8 mouse cellular contexts compared by ENCODE assay signal in genomic region chr7:4546591-4547131, GRCm38 (mm10). TPM values are rescaled to one million over a fixed set of nuclear protein-coding genes. Genes with fewer than 3 reads are reported as not detected.
A peak's percentile ranks its signal among the peaks of the same experiment; 100 is the strongest.
DNase-seq lines count a peak whose midpoint lies in the region; ATAC-seq and TF ChIP-seq lines count a peak whose summit lies in the region.

No protein-coding gene starts in this region.

- TF ChIP-seq CTCF in left cerebral cortex, adult 2 months (IDR thresholded peaks at IDR 0.05), result no peak; the same call in 1 of the 2 replicates

- intact Hi-C loops in left cerebral cortex, adult 2 months (cut with DNase I), result no loop called here

- H3K4me3 ChIP-seq in left cerebral cortex, adult 2 months, result peak overlapping the region; percentile 67

- peak; percentile 88 for DNase-seq in WW6 (ENCODE audit: low read depth, low spot score)
- DNase-seq in cerebellum, postnatal 36 days, result peak; percentile 85
- DNase-seq in frontal cortex, postnatal 25 days (ENCODE audit: low spot score in 2 of 2), result peak; percentile 86 to 93
- DNase-seq in induced T-regulatory cell, adult 2 months (ENCODE audit: low read depth), result peak; percentile 47
- DNase-seq in left cerebral cortex, adult 2 months (ENCODE audit: extremely low spot score in 1 of 2, low spot score in 2 of 2), result peak; percentile 95 to 98
- DNase-seq in lung, postnatal 25 days (ENCODE audit: low spot score), result peak; percentile 26
- DNase-seq in right cerebral cortex, postnatal 10 days (ENCODE audit: low spot score in 2 of 2), result peak; percentile 97 to 99

- no peak for ATAC-seq in megakaryocyte, adult 5-6 weeks (ENCODE audit: poor library complexity, severe bottlenecking)

- peak overlapping the region; percentile 97 for H3K27ac ChIP-seq in left cerebral cortex, adult 2 months

RNA-seq across cellular contexts. Expression of gene Syt5, which starts 0.7 kb away (rescaled TPM):
- total RNA-seq in left cerebral cortex, adult 2 months (2021), result 100 to 1,000 TPM; 270 to 272 TPM
- not detected in 2 replicates for total RNA-seq in megakaryocyte, adult 5-6 weeks (2015)
- total RNA-seq in megakaryocyte, adult 5-6 weeks (2017), result not detected in 2 replicates

RNA-seq across cellular contexts. Expression of gene Dnaaf3, which starts 14.4 kb away (rescaled TPM):
- under 1 TPM; 0.20 to 0.49 TPM for total RNA-seq in left cerebral cortex, adult 2 months (2021)
- 1.3 TPM in 2 replicates for total RNA-seq in megakaryocyte, adult 5-6 weeks (2015)
- total RNA-seq in megakaryocyte, adult 5-6 weeks (2017), result 1.0 TPM in 2 replicates

RNA-seq across cellular contexts. Expression of gene Tnni3, which starts 22.6 kb away (rescaled TPM):
- under 1 TPM; 0.84 to 0.96 TPM for total RNA-seq in left cerebral cortex, adult 2 months (2021)
- total RNA-seq in megakaryocyte, adult 5-6 weeks (2015), result 5.1 and 8.8 TPM in 2 replicates
- 1.7 TPM in 1 of 2 replicates, not detected in the other for total RNA-seq in megakaryocyte, adult 5-6 weeks (2017)

RNA-seq across cellular contexts. Expression of gene Tnnt1, which starts 30.5 kb away (rescaled TPM):
- 1 to 10 TPM; 7.4 to 9.2 TPM for total RNA-seq in left cerebral cortex, adult 2 months (2021)
- total RNA-seq in megakaryocyte, adult 5-6 weeks (2015), result 2.6 and 5.8 TPM in 2 replicates
- 8.6 and 13.4 TPM in 2 replicates for total RNA-seq in megakaryocyte, adult 5-6 weeks (2017)

RNA-seq across cellular contexts. Expression of gene Ppp1r12c, which starts 45.2 kb away (rescaled TPM):
- 100 to 1,000 TPM; 173 to 177 TPM for total RNA-seq in left cerebral cortex, adult 2 months (2021)
- total RNA-seq in megakaryocyte, adult 5-6 weeks (2015), result 106 and 134 TPM in 2 replicates
- 146 and 169 TPM in 2 replicates for total RNA-seq in megakaryocyte, adult 5-6 weeks (2017)

Comparison
In these comparisons a context has a peak if more than half of its experiments do, and no peak if none do; other contexts are left out.
1. DNase-seq: peak in every context shown above with its lines; median percentile 98 in right cerebral cortex, postnatal 10 days; 96 in left cerebral cortex, adult 2 months; 90 in frontal cortex, postnatal 25 days; 88 in WW6; 85 in cerebellum, postnatal 36 days; 47 in induced T-regulatory cell, adult 2 months; 26 in lung, postnatal 25 days.
2. RNA of gene Syt5, which starts 0.7 kb away (total RNA-seq): 270 to 272 TPM in left cerebral cortex, adult 2 months; not detected in megakaryocyte, adult 5-6 weeks; every median in the first group is over 100 times any median in the second.